Mouse (Mus musculus) myocyte (in vitro differentiated cells): ENCODE results near the gene Tbc1d30.

Source experiments
- CEBPB ChIP-seq: IDR thresholded peaks from 2 replicates; pipeline ENCODE4 v1.6.1; 2011; ENCODE audit warnings: mild to moderate bottlenecking, moderate library complexity; ENCODE audit not compliant: poor library complexity, insufficient read depth, severe bottlenecking
- E2F4 ChIP-seq: IDR thresholded peaks from one replicate; pipeline ENCODE4 v1.6.1; 2011; ENCODE audit warnings: mild to moderate bottlenecking, control low read depth, moderate library complexity; ENCODE audit not compliant: insufficient read depth
- MAX ChIP-seq: IDR thresholded peaks from one replicate; pipeline ENCODE4 v1.6.1; 2011; ENCODE audit warnings: low read depth, mild to moderate bottlenecking, control low read depth
- MYOD1 ChIP-seq, 3 experiments: IDR thresholded peaks; one replicate each; pipeline ENCODE4 v1.6.1; 2011; ENCODE audit warnings: control low read depth in 2 of 3, low read depth in 2 of 3, mild to moderate bottlenecking in 2 of 3, moderate library complexity in 1 of 3; ENCODE audit not compliant: insufficient read length in 2 of 3, control insufficient read depth in 1 of 3
- POLR2A ChIP-seq: IDR thresholded peaks from one replicate; pipeline ENCODE4 v1.6.1; 2011; ENCODE audit warnings: low read depth, mild to moderate bottlenecking, control low read depth, moderate library complexity; ENCODE audit not compliant: insufficient read length
- POLR2AphosphoS2 ChIP-seq: IDR thresholded peaks from one replicate; pipeline ENCODE4 v1.6.1; 2011; ENCODE audit warnings: low read depth, control low read depth; ENCODE audit not compliant: insufficient read length
- SRF ChIP-seq: IDR thresholded peaks from one replicate; pipeline ENCODE4 v1.6.1; 2011; ENCODE audit warnings: low read depth; ENCODE audit not compliant: control insufficient read depth, insufficient read length
- TCF12 ChIP-seq: IDR thresholded peaks from one replicate; pipeline ENCODE4 v1.6.1; 2011; ENCODE audit warnings: mild to moderate bottlenecking, control low read depth; ENCODE audit not compliant: poor library complexity, insufficient read depth, severe bottlenecking
- TCF3 ChIP-seq: IDR thresholded peaks from one replicate; pipeline ENCODE4 v1.6.1; 2011; ENCODE audit warnings: low read depth, control low read depth; ENCODE audit not compliant: insufficient read length
- USF1 ChIP-seq: IDR thresholded peaks from one replicate; pipeline ENCODE4 v1.6.1; 2011; ENCODE audit warnings: low read depth, mild to moderate bottlenecking, control low read depth, moderate library complexity

- TF ChIP-seq POLR2AphosphoS2 (no peak), USF1 (no peak), POLR2A (no peak), MAX (no peak), MYOD1 (IDR thresholded peaks at IDR 0.05; ENCODE audit: control insufficient read depth in 1 of 3, insufficient read length in 2 of 3, low read depth in 2 of 3) (no peak), CEBPB (no peak), SRF (no peak), E2F4 (no peak), TCF3 (no peak), TCF12 (no peak)
These were observed 44.6 kb upstream of the Tbc1d30 start for GRCm38 (mm10) chr10:121395542-121396176.
